Mouse (Mus musculus) lung, postnatal 4 days (tissue): ENCODE data around the gene Lrit2.

Experiments used
- DNase-seq, 2 experiments: peaks; one replicate each; pipeline ENCODE4 v3.0.0; 2021

Lrit2 gene

DNA sequence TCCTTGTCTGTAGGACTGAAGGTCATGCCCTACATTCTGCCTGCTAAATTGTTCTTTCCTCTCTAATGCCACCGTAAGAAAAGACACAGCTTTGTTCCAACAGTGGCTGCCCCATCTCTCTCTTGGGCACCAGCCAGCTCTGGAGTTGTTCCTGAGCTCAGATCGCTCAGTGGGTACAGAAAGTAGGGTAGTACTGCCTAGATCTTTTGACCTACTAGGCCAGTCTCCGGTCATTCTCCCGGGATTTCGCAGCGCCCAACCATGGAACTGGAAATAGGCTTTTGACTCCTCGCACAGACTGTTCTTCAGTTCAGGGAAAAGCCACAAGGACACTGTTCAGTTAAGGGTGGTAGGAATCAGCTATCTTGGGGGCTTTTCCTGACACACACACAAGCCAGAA lies 45.2 kb downstream of the Lrit2 start:
- DNase-seq, result no peak

DNA sequence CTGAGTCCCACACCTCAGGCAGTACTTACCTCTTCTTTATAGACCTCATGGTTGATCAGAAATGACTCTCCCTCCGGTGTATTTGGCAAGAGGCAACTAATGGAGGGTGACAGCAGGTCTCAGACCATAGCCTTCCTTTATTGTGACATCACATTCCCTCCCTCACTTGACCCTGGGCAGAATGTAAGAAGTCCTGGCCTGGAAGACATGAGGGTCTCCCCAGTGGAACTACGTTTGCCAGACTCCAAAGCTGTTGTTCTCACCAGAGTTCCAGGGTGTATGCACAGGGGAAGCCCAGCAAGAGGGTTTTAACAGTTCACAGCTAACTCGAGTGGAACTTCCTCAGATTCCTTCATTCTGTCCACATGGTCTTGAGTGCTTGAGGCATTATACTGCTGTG lies 46.2 kb downstream of the Lrit2 start, which contains the start of gene 2610528A11Rik:
Gene 2610528A11Rik, minus strand, starts transcription at position 101 of the 400 bp plus-strand sequence.
- no peak for DNase-seq

DNA sequence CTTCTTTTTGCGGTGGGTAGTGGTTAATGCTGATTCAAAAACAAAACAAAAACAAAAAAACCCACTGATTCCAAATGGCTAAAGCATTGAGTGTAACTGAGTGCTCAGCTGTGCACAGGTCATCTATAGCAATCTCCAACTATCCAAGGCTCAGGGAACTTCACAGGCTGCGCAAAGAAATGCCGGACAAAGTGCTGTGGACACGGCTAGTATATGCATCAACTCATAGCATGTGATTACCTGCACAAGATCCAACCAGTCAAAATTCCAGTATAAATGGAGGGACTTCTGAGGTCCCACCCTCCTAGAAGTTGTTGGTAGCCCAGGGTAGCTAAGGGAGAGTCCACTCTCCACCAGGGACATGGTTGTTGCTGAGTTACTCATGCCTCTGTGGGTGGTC lies 51.5 kb downstream of the Lrit2 start:
- DNase-seq, result no peak
